Mouse (Mus musculus) liver, embryonic 14.5 days (tissue): ENCODE results near the gene Gm20661.

Source experiments
- CTCF ChIP-seq: IDR thresholded peaks from 2 replicates; pipeline ENCODE4 v1.5.1; 2016; ENCODE audit warnings: antibody characterized with exemption, low read depth, control low read depth
- EP300 ChIP-seq: IDR thresholded peaks from 2 replicates; pipeline ENCODE4 v1.6.1; 2016; ENCODE audit warnings: antibody characterized with exemption, low read depth

GRCm38 (mm10) chr9:107935374-107935773 lies 47.5 kb upstream of the Gm20661 start, which contains the start of gene Camkv:
- no peak for TF ChIP-seq CTCF
- no peak for TF ChIP-seq EP300
